Mouse (Mus musculus) fat pad, adult 2 months (tissue): ENCODE measurements around the gene Ppp1r13b.

Experiments used
- DNase-seq: peaks from one replicate; pipeline ENCODE4 v3.0.0-alpha.2; 2011; ENCODE audit warnings: low read depth, low spot score; ENCODE audit errors: extremely low read depth

Ppp1r13b gene

GRCm38 (mm10) chr12:111797251-111797650, 110.7 kb downstream of the Ppp1r13b start:
- no peak for DNase-seq

GRCm38 (mm10) chr12:111795180-111795895, 112.6 kb downstream of the Ppp1r13b start:
- DNase-seq = no peak

- DNase-seq = no peak
Observed at GRCm38 (mm10) chr12:111794526-111795179, 113.3 kb downstream of the Ppp1r13b start.

GRCm38 (mm10) chr12:111794102-111794501, 113.8 kb downstream of the Ppp1r13b start:
- no peak for DNase-seq

GRCm38 (mm10) chr12:111791474-111792104, 116.3 kb downstream of the Ppp1r13b start:
- DNase-seq = no peak

- DNase-seq = no peak
Observed at GRCm38 (mm10) chr12:111790631-111791030, 117.3 kb downstream of the Ppp1r13b start.

- DNase-seq = no peak
Observed at GRCm38 (mm10) chr12:111790090-111790489, 117.8 kb downstream of the Ppp1r13b start.

- DNase-seq = no peak
Observed at GRCm38 (mm10) chr12:111787015-111787414, 120.9 kb downstream of the Ppp1r13b start.

GRCm38 (mm10) chr12:111785174-111785573, 122.7 kb downstream of the Ppp1r13b start:
- DNase-seq = no peak

- DNase-seq = no peak
Observed at GRCm38 (mm10) chr12:111779544-111779943, 128.4 kb downstream of the Ppp1r13b start.
